Mouse (Mus musculus): ENCODE measurements around the gene Gpr139.

GRCm38 (mm10) chr7:119111771-119112170, 72.6 kb downstream of the Gpr139 start:
- TF ChIP-seq CTCF (IDR thresholded peaks at IDR 0.05 in 2 of 3, conservative IDR thresholded peaks at IDR 0.05 in 1 of 3; ENCODE audit: control insufficient read depth in 1 of 3, insufficient read depth in 1 of 3, low read depth in 2 of 3, low read length in 3 of 3, poor library complexity in 1 of 3, severe bottlenecking in 1 of 3) (no peak), EP300 (IDR thresholded peaks at IDR 0.05; ENCODE audit: low read depth in 1 of 2, low read length in 2 of 2) (no peak), ZC3H11A (IDR thresholded peaks at IDR 0.05; ENCODE audit: low read depth, low read length) (no peak), TAL1 (IDR thresholded peaks at IDR 0.05; ENCODE audit: low read length) (no peak), POLR2AphosphoS5 (IDR thresholded peaks at IDR 0.05; ENCODE audit: borderline replicate concordance, low read depth, low read length) (no peak), ETS1 (IDR thresholded peaks at IDR 0.05; ENCODE audit: low read depth, low read length) (no peak), POLR2A (IDR thresholded peaks at IDR 0.05; ENCODE audit: control insufficient read depth in 1 of 2, insufficient read depth in 1 of 2, low read depth in 1 of 2, low read length in 2 of 2, poor library complexity in 1 of 2) (no peak), HCFC1 (IDR thresholded peaks at IDR 0.05; ENCODE audit: low read depth, low read length) (no peak), NRF1 (IDR thresholded peaks at IDR 0.05; ENCODE audit: insufficient read depth, low read depth, low read length, poor library complexity, severe bottlenecking) (no peak)

Measured in MEL (cell line).